Mouse (Mus musculus) layer of hippocampus, adult 8-10 months (tissue): Measurements from ENCODE around the gene Nav2. TPM values are rescaled to one million over a fixed set of nuclear protein-coding genes. Genes with fewer than 3 reads are reported as not detected.

Experiments
- DNase-seq, 2 experiments: peaks; one replicate each; pipeline ENCODE4 v3.0.0; 2022; ENCODE audit warnings: low spot score in 2 of 2
- total RNA-seq, 4 experiments: library from RNA; stranded (reverse); gene quantifications; 2 replicates each; pipeline ENCODE4 v1.2.4; 2022

Nav2 gene
- total RNA-seq, 4 experiments from 2014 or later, result 87.2 to 113 (median 96.0) TPM

DNA sequence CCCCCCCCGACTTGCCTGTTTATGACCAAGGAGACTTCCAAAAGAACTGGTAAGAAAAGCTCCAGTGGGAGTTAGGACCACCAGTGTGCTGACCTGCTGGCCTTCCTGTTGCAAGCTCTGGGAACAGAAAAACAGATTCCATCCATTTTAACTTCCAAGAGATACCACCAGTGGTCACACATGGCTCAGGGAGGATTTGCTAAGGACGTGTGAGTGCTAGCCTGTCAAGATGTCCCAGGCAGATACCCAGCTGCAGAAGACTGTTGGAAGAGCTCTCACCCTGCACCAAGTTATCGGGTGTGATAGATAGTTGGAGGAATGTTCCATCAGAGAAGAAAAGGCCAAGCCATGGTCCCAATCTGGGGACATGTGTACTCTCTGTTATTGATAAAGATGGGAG is 633.6 kb downstream of the Nav2 start:
- DNase-seq, result no peak

- peak in 1 of 2 experiments; percentile 44 for DNase-seq
Measured at GRCm38 (mm10) chr7:49544775-49545705, 636.5 kb downstream of the Nav2 start.

DNA sequence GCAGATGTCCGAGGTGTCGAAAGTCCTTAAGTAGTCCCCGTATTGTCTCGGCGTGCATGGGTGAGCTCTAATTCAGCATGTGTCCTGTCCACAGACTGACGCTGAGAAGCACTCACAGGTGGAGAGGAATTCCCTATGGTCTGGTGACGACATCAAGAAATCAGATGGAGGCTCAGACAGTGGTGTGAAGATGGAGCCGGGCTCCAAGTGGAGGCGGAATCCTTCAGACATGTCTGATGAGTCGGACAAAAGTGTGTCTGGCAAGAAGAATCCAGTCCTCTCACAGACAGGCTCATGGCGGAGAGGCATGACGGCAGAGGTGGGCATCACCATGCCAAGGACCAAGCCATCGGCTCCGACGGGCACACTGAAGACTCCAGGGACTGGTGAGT is 637.2 kb downstream of the Nav2 start:
- DNase-seq, result no peak

- no peak for DNase-seq
Measured at GRCm38 (mm10) chr7:49548397-49548796, 639.9 kb downstream of the Nav2 start.

DNA sequence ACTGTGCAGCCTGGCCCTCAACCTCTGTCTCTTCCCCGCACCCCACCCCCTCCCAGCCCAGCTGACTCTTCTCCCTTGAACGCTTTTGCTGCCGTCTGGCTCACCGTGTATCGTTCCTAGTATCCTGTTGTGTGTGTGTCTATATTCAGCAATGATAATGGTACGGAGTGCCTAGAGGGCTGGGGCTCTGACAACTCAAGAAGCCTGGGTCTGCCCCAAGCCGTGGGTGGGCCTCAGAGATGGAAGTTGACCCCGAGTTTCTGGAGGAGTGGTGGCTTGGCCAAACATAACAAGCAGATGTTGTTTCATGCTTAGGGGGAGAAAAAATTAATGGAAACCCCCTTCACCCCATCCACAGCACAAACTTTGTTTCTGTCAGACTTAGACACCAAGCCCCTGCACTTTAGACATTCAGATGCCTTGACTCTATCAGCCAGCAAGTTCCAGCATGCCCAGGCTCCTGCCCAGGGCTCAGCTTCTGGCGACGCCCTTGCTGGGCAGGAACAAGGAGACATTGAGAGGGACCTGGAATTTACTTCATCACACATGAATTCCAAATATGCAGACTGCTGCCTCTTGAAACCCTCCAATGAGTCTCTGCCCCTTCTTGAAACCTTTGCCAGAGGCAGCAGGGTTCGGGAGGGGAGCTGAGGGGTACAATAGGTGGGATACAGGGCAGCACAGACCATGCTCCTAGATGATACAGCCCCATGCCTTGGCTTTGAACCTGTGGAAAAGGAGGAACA is 644.9 kb downstream of the Nav2 start:
- DNase-seq, result no peak

- DNase-seq, result no peak
Measured at GRCm38 (mm10) chr7:49558240-49558640, 649.7 kb downstream of the Nav2 start.

DNA sequence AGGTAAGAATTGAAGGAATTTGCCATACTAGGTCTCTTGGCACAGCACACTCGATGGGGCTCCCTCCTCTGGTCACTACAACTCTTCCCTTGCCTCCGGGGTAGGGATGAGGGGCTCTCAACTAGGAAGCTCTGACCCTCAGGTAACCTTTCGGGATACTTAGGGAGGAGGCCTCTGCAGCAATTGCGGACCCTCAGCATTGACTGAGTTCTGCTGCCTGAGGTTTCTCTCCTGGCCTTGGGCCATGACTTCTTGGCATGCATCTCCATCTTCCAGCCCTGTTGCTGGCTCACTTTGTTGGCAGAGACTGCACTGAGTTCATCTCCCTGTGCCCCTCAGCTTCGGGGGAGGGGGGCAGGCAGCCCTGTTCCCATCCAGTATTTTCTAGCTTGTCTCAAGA is 650.4 kb downstream of the Nav2 start:
- DNase-seq, result no peak

DNA sequence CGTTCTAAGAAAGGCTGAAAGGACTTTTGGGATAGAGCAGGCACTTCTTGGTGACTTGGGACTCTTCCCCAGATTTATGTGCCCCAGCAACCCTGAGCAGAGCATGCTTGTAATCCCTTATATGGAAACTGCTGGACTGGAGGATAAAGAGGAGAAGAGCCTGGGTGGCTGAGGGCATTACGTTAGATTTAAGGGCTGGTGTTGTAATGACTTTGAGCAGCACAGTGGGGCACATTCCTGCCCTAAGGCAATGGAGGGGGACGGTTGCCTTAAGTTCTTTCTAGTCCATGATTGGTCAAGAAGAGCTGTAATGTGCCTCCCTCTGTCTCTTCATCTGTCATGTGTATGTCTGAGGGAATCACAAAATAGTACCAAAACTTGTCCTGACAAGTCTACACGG is 651.5 kb downstream of the Nav2 start:
- no peak for DNase-seq

GRCm38 (mm10) chr7:49562404-49562803 is 653.9 kb downstream of the Nav2 start:
- DNase-seq, result no peak

- no peak for DNase-seq
Measured at GRCm38 (mm10) chr7:49562851-49563250, 654.3 kb downstream of the Nav2 start.

DNA sequence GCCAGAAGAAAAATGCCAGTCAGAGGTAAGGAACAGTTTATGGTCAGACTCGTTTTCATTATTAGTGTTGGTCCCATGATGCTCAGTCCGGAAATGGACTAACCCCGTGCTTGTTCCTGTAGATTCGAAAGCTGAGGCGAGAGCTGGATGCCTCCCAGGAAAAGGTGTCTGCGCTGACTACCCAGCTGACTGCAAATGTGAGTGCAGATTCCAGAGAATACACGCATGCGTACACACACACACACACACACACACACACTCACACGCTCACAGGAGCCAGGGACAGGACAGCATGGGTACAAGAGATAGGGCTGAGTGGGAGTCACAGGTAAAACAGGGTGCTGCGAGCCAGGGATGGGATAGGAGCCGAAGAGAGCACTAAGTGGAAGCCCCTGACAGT is 656.6 kb downstream of the Nav2 start:
- DNase-seq, result no peak

- no peak for DNase-seq
Measured at GRCm38 (mm10) chr7:49565798-49566197, 657.3 kb downstream of the Nav2 start.

GRCm38 (mm10) chr7:49567346-49568034 is 659.0 kb downstream of the Nav2 start:
- DNase-seq, result no peak

- DNase-seq, result peak; percentile 56 to 60
Measured at GRCm38 (mm10) chr7:49569646-49570045, 661.1 kb downstream of the Nav2 start.

GRCm38 (mm10) chr7:49571606-49572005 is 663.1 kb downstream of the Nav2 start:
- no peak for DNase-seq

- peak; percentile 46 to 62 for DNase-seq
Measured at GRCm38 (mm10) chr7:49575226-49575625, 666.7 kb downstream of the Nav2 start.

GRCm38 (mm10) chr7:49577096-49577495 is 668.6 kb downstream of the Nav2 start:
- DNase-seq, result no peak

DNA sequence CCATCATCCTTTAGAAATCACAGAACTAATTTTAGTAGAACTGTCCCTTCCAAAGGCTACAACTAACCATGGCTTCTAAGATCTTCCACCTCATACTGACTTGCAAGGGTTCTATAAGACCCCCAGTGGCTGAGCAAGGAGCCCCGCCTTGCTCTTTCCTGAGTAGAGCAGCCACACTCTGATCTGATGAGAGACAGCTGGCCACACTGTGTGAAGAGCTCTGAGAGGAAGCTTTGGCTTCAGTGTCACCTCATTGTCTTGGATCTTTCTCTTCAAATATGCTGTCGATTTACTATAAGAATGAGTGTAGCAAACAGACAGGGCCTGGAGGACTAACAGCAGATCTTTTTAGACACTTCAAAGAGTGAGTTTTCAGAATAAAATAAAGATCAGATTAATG is 673.4 kb downstream of the Nav2 start:
- no peak for DNase-seq

DNA sequence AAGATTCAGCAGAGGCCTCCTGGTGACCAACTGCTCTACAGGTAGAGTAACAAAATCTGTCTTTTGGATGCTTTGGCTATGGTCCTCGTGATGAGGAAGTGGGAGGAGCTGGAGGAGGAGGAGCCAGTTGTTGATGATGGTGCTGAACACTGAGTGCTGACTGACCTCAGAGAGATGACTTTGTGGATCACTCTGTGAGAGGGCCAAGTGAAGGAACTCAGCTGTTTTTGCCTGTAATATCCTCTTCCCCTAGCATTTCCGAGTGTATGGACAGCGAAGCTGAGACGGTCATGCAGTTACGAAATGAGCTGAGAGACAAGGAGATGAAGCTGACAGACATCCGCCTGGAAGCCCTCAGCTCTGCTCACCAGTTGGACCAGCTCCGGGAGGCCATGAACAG is 674.0 kb downstream of the Nav2 start:
- no peak for DNase-seq

DNA sequence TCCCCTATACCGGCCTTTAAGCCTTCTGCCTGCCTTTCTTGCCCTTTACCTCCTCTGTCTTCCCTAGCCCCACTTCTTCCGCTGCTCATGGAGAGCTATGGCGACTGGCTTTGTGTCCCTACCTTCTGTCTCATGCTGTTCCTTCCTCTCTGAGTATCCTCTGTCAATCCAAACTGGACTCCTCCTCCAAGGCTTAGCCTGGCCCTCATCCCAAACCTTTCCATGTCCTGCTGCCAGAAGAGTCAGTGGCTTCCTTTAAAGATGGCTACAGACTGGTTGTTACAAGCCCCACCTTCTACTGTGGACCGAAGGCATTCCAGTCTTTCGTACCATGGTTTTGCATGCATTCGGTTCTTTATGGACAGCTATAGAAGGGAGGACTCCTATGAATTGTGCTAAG is 674.7 kb downstream of the Nav2 start:
- DNase-seq, result no peak

- DNase-seq, result no peak
Measured at GRCm38 (mm10) chr7:49586530-49587120, 678.1 kb downstream of the Nav2 start.

DNA sequence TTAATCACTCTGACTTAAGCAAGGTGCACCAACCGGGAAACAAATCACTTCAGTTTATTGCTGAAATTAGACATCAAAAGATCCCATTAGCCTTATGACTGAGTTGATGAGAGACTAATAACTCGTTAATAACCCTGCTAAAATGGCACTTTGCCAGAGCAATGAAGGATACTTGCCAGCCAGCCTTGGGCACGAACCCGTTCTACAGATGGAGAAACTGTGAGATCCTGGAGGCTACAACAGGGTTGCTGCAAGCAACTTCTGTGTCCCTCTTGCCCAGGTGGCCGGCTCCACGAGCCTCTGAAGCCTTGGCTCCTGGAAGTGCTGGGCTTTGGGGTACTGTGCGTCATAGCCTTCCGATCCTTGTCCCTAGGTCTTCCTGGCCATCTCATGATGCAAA is 681.1 kb downstream of the Nav2 start:
- DNase-seq, result no peak
